Mouse (Mus musculus) gastrocnemius, adult 8-10 months (tissue): Measurements from ENCODE around the gene Dusp13. TPM values are rescaled to one million over a fixed set of nuclear protein-coding genes. Genes with fewer than 3 reads are reported as not detected.
A peak's percentile ranks its signal among the peaks of the same experiment; 100 is the strongest.

ENCODE experiments used
- DNase-seq, 2 experiments: peaks; one replicate each; pipeline ENCODE4 v3.0.0; 2022; ENCODE audit warnings: low spot score in 2 of 2
- total RNA-seq, 4 experiments: library from RNA; stranded (reverse); gene quantifications; 2 replicates each; pipeline ENCODE4 v1.2.4; 2022

The Dusp13 gene
- total RNA-seq, 4 experiments from 2014 or later = 220 to 268 (median 238) TPM

GRCm38 (mm10) chr14:21747436-21748141 is 3.4 kb downstream of the Dusp13 start:
- DNase-seq = no peak

GRCm38 (mm10) chr14:21746846-21747245 is 4.1 kb downstream of the Dusp13 start:
- DNase-seq = no peak

DNA sequence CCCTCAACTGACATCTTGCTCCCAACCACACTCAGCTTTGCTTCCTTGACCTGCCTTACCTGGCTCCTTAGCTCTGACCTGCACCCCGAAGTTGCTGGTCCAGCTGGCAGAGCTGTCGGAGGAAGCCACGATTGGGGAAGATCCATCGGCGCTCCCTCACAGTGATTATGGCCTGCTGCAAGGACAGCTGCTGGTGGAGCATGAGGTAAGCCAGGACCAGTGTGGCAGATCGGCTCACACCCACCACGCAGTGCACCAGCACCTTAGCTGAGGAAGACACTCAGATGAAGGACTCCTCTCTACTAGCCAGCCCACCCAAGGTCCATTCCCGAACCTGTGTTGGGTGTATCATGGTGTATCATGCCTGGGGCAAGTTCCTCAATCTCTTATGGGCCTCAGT is 4.7 kb downstream of the Dusp13 start:
- no peak for DNase-seq

DNA sequence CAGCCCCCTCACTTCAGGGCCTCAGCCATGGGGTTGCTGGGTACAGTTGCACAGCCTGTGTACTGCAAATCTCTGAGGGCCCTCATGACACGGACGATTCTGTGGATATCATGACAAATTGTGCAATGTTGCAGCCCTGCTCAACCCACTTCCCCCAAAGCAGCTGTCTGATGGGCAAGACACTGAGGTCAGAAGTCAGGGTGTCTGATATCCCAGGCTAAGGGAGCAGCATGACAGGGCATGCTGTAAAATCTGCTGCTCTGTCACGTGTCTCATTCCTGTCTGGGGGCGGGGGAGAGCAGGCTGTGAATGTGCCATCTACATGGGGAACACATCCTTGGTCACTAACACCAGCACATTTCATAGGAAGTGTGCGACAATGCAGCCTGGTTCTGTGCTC is 5.8 kb downstream of the Dusp13 start:
- DNase-seq = peak; percentile 39 to 46

GRCm38 (mm10) chr14:21744169-21744568 is 6.8 kb downstream of the Dusp13 start:
- DNase-seq = no peak

DNA sequence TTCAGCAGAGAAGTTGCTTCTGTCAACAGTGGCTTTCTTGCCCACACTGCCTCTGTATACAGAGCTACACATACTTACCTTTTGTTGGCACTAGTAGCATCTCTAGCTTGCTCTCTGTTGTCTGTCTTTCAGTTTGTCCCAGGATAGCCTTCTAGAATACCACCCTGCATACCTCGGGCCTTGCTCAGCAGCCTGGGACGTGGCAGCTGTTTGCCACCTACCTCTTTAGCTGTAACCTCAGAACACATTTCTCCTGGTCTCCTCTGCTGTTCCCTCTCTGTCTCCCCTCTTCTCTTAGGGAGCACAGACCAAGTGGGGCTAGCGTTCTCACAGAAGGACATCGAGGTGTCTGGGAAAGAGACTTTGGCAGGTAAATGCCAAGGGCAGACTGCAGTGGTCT is 8.5 kb downstream of the Dusp13 start:
- DNase-seq = no peak

- DNase-seq = peak; percentile 54 to 73
These were observed 9.2 kb downstream of the Dusp13 start for GRCm38 (mm10) chr14:21741786-21742185.

DNA sequence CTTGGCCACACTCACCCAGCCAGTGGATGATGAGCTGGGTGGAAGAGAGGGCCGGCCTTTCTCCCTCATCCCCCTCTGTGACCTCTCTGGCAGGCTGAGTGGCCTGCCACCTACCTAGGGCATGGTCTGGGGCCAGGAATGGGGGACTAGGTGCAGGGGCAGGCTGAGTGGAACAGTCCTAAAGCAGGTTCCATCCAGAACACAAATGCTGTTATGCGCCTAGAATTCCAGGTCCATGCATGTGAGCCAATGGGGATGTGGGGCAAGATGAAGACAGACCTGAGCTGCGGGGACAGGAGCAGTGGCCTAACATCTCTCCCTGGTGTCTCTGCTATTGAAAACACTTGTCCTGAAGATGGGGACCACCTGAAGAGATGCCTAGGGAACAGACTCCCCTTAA is 9.7 kb downstream of the Dusp13 start:
- DNase-seq = no peak

DNA sequence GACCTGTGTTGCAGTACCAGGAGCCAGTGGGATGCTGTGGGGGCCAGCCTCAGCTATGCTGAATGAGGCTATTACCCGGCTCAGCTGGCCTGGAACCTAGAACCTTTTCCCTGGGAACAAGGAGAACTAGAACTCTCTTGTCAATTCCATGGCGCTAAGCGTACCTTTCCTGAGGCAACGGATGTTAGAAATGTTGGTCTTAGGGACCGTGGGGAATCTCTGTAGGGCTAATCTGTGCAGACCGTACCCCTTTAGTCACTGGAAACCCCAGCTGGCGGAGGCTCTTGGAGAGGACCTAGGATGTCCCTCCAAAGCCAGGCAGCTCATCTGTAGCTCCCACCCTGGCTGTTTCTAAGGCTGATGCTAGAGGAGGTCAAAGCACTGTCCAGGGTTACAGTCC is 10.6 kb downstream of the Dusp13 start:
- no peak for DNase-seq

- no peak for DNase-seq
These were observed 17.7 kb downstream of the Dusp13 start for GRCm38 (mm10) chr14:21733131-21733905.

- DNase-seq = no peak
These were observed 21.0 kb downstream of the Dusp13 start for GRCm38 (mm10) chr14:21729936-21730335.

DNA sequence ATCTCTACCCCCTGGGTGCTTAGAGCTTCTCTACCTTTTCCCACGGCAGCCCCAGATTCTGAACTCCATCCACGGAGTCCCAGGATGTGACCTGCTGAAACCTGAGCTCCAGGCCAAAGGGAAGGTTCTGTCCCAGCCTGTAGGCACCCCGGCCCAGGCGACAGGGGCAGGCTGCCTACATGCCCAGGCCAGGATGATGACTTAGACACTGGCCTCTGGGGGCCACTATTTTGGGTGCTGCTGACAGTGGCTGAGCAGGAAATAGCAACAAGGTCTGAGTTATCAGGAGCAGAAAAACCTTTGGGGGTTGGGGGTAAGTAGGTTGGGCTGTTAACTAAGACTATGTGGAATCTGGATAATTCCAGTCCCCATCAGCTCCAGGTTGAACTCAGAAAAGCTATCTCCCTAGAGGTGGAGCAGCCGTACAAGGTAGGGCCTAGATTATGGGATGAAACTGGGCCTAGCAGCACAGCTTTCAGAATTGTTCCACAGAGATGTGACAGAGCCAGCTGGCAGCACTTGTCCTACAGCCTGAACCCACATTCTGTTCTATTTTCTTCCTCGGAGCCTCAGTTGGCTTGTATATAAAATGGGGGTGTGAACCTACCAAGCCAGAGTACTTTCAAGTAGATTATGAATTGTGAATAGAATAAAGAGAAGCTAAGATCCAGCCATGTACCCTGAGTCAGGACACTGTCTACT is 21.8 kb downstream of the Dusp13 start:
- DNase-seq = peak; percentile 63 to 71

GRCm38 (mm10) chr14:21722021-21722698 is 28.8 kb downstream of the Dusp13 start:
- DNase-seq = no peak

DNA sequence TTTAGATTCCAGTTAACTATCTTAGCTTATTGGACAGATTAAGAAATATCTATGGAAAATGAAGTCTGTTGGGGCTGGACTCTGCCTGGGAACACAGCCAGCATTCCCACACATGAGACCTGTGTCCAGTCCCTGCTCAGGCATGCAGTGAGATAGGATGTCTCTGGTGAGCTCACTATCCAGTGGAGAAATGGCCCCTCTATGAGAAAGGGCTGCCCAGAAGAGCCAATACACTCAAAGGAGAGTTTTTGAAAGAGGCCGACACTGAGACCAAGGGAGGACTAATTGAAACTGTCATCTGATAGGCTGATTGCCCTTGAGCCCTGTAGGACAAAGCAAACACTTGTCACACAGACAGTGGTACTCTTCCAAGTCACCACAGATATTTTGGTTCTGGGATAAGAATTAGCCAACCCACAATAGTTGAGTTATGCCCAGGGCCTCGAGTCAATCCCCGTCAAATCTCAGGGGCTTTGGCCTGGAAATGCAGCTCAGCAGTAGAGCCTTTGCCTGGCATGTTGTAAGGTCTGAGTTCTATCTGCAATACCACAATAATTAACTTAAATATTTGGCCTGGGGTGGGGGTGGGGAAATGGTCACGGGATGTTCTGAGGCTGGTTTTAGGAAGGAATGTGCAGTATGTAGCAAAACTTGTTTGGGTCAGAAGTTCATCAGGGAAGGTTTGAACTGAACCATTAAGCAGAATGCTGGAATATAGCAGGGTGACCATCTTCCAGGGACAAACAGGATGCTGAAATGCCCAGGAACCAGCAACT is 30.4 kb downstream of the Dusp13 start:
- DNase-seq = no peak

DNA sequence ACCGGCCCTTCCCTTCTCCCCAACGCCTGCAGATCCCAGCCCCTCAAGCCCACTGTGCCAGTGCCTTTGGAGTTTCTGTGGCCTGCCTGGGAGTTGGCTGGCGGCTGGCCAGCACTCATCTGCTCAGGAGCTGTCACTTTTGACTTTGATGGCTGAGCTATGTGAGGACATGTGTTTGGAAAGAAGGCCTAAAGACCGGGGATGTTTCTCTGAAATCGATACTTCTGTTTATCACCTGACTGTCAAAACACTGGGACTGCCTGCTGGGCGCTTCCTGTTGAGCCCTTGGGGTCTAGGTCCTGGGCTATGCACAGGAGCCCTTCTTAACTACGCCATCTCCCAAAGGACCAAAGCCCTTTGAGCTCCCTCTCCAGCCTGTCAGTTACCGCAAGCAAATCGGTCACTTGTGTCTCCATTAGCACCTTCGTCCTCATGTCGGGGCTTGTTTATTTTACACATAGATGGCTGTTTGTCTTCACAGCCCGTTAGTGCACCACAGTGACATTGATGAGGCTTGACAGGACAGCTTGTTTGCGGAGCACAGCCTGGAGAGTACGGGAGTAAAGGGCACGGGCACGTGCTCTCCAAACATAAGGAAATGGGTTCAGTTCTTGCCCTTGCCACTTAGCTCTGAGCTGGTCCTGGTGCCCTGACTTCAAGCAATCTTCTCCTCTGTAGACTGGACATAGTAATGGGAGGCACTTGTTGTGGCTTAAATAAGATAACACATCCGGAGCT is 31.2 kb downstream of the Dusp13 start:
- peak in 1 of 2 experiments; percentile 46 for DNase-seq

DNA sequence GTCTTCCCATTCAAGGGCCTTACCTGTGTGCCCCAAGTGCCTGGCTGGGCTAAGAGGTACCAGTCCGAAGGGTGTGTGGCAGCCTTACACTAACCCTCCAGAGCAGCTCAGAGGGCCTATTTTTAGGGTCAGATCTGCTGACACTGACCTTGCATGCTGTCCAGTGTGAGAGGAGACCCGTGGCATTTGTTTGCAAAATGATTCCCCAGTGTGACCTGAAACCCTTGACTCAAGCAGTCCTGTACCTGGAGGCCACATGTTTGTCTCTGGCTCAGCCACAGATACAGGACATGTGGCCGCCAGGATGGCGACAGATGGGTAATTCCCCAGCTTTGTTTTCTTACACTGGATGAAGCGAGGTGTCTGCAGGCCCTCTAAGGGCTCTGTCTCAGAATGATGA is 36.5 kb downstream of the Dusp13 start, which contains the start of gene Dupd1:
Gene Dupd1 (minus strand): TSS at position 91 of the 400 bp plus-strand sequence.
- DNase-seq = peak; percentile 34 to 45

- no peak for DNase-seq
These were observed 39.8 kb downstream of the Dusp13 start for GRCm38 (mm10) chr14:21711231-21711630.

- no peak for DNase-seq
These were observed 41.4 kb downstream of the Dusp13 start for GRCm38 (mm10) chr14:21709545-21709944.

DNA sequence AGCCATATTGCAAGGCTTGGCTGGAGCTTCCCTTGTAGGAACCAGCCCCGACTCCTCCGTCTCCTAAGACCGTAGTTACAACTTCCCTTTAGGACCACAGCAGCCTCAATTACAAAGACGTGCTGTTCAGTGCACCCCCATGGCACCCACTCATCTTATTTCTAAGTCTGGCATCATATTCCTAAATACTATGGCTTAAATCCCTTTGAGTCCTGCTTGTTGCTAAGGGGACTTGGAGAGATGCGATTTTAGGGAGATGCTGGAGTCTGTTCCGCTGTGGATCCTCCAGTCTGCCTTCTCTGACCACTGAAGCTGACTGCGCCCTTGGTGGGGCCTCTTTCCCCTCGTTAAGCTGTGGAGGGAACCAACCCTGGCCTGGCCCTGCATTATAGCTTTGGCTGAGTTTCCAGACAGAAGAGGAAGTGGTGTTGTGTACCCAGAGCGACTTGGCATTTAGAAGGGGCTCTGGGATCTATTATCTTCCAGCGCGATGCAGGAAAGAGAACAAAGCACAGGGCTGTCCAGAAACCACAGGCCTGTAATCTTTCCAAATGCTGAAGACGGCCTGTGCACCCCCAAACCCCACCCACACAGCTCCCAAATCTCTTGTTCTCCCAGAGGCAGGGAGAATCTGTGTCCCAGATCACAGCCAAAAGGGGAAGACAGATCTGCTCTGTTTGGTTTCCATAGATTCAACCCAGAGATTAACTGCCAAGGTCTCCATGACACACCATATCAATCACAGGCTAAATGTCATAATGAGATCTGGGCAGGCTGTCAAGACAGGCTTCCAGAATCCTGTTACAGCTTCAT is 44.0 kb downstream of the Dusp13 start:
- DNase-seq = peak in 1 of 2 experiments; percentile 49
